Mouse (Mus musculus): ENCODE results near the gene Slc41a3.

- TF ChIP-seq POLR2A (IDR thresholded peaks at IDR 0.05; ENCODE audit: insufficient read depth, low read depth, low read length) (no peak), CTCF (IDR thresholded peaks at IDR 0.05; ENCODE audit: insufficient read depth, low read depth, low read length) (no peak)
Observed at GRCm38 (mm10) chr6:90643057-90643456, 38.5 kb downstream of the Slc41a3 start.

All from olfactory bulb, adult 2 months (tissue).